Mouse (Mus musculus) mature B cell (primary cell): ENCODE results near the gene Hpcal4.
"Not testable (repeated sequence)": the region's sequence is repeated elsewhere in the genome, so short reads cannot be mapped to it uniquely, and the experiment has no call there.

Experiments used
- in situ Hi-C: fragments of 300-500 bp; cut with MboI; formaldehyde crosslinking; loops from 2 replicates; pipeline ENCODE4 v1.14.3; 2019

Hpcal4 gene

GRCm38 (mm10) chr4:123182328-123183238 lies at the start of gene Hpcal4:
Hpcal4 (plus strand) TSS chr4:123183227.
- in situ Hi-C loops: no loop called here

- in situ Hi-C loops: no loop called here
Observed at GRCm38 (mm10) chr4:123137551-123137950, 45.5 kb upstream of the Hpcal4 start.

DNA sequence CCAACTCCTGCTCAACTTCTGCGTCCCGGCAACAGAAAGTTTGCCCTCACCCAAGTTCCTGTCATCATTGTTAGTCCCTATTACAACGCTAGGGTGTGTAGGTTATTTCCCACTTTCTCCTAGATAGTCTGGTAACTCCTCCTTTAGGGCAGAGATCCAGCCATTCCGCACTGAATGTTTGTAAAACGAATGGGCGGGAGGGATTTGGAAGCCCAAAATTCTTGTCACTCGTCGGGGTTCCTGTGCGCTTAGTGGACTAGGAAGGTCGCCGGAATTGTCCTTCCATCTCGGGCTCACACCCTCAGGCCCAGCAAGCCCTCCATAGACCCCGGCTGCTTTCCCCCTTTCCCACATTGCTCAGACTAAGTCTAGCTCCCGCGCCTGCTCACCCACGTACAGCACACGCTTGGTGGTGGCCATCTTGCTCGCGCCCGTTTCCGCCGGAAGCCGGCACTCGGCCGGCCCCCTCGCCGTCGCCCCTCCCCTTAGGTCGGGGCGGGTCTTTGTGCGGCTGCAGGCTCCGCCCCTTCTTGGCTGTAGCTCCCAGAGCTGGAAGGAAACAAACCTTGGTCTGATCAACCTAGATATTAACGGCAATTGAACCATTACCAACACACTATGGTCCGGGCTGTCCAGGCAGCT lies 43.4 kb upstream of the Hpcal4 start, which contains the start of gene Ppie:
Ppie (minus strand) TSS at position 439 of the 642 bp plus-strand sequence.
- in situ Hi-C loops: no loop called here

GRCm38 (mm10) chr4:123147446-123148150 lies 35.4 kb upstream of the Hpcal4 start:
- in situ Hi-C loops: no loop called here

- in situ Hi-C loops: no loop called here
Observed at GRCm38 (mm10) chr4:123152003-123152402, 31.0 kb upstream of the Hpcal4 start.

DNA sequence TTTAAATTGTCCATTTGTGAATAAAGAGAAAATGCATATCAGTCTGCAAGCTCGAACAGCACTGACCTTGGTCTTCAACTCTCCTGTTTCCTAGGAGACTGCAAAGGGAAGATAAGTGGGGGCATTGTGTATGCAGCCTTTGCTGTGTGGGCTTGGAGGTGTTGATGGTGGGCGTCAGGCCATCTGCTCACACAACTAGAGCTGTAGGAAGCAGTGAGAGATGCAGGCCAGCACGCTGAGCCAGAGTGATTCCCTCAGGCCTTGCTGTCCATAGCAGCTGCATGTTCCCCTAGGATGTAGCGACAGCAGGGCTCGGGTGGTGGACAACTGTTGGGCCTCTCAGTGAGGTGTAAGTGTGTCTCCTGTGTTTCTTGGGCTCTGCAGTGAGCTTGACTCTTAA lies 30.1 kb upstream of the Hpcal4 start:
- in situ Hi-C loops: no loop called here

DNA sequence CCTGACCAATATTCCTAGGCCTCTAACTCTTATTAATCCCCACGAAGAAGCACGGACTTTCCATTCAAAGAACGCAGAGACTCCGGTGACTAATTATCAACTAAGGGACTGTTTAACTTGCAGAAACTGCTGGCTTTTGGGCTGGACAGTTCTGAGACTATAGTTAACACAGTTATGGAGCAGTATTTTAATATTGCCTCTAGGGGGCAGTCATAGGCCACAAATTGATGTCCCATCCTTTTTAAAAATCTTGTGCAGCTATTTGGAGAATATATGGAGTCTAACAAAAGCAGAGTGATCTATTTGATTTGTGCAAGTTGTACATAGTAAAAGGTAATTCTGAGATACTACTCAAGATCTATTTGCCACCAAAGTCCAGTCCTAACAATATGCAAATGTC lies 28.0 kb upstream of the Hpcal4 start:
- in situ Hi-C loops: no loop called here

DNA sequence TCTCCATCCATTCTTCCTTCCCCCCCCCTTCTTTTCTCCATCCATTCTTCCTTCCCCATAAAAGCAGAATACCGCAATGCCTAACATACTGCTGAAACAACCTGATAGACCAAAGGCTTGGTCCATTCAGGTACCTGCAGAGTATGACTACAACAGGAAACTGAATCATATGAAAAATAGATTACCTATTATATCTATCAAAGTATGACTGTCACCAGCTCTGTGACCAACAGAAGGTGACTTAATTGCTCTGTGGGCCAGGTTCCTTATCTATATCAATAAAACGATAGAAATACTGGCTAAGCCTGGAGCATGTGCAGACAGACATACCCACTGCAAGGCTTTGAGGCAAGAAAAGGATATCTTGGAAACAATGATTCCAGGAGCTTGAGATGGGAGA lies 27.6 kb upstream of the Hpcal4 start:
- in situ Hi-C loops: no loop called here

DNA sequence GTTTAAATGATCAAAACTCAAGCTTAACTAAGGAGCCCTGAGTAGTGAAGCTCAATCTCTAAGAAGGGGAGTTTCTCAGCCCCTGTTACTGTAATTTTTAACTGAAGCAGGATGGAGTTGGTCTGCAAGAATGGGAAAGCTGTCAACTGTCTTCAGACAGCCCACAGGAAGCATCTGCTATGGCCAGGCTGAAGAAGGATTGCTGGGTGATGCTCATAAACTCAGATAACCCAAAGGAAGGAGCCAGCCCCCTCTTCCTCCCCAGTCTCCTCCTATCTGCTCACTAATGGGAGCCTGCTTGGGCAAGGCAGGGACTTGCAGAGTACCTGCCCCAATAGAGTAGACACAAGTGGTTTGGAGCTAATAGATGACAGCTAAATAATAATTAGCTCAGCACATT lies 27.2 kb upstream of the Hpcal4 start:
- in situ Hi-C loops: no loop called here

DNA sequence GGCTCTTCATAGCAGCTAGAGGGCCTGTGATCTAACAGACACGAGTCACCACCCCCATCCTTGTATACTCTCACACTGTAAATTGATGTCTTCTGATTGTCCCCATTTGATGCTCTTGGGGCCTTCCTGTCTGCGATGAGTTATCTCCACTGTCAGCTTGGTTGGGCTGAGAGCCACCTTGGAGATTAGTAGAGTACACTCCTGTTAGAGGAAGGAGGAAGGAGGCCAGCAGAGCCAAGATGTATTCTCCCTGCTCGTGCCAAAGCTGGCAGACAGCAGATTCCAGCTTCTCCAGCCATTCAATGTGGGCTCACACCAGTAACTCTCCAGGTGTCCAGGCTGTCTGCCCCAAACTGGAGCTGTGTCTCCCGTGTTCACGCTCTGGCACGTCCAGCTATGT lies 22.5 kb upstream of the Hpcal4 start:
- in situ Hi-C loops: no loop called here

DNA sequence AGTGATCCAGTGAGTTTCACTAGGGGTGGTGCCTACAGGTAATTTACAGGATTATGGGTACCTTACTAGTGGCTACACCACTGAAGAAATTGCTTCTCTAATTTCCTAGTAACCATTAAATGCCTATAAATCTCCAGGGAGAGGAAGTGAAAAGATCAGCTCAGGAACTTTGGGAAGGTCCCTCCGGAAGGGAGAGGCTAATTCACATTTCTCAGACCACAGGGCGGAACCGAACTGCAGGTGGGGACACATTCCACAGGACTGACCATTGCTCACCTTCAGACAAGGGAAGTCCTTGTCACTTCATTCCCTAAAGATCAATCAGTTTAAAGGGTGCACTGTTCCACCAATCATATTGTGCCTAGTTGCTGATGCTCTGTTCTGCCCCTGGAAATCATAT lies 21.8 kb upstream of the Hpcal4 start:
- in situ Hi-C loops: not testable (repeated sequence)

- in situ Hi-C loops: no loop called here
Observed at GRCm38 (mm10) chr4:123162305-123162917, 20.6 kb upstream of the Hpcal4 start.

- in situ Hi-C loops: no loop called here
Observed at GRCm38 (mm10) chr4:123164157-123164556, 18.9 kb upstream of the Hpcal4 start.

- in situ Hi-C loops: no loop called here
Observed at GRCm38 (mm10) chr4:123171811-123172210, 11.2 kb upstream of the Hpcal4 start.

GRCm38 (mm10) chr4:123183239-123184056 lies 421 bp downstream of the Hpcal4 start:
- in situ Hi-C loops: no loop called here

- in situ Hi-C loops: no loop called here
Observed at GRCm38 (mm10) chr4:123184816-123185215, 1.8 kb downstream of the Hpcal4 start.

- in situ Hi-C loops: no loop called here
Observed at GRCm38 (mm10) chr4:123192336-123192735, 9.3 kb downstream of the Hpcal4 start.

DNA sequence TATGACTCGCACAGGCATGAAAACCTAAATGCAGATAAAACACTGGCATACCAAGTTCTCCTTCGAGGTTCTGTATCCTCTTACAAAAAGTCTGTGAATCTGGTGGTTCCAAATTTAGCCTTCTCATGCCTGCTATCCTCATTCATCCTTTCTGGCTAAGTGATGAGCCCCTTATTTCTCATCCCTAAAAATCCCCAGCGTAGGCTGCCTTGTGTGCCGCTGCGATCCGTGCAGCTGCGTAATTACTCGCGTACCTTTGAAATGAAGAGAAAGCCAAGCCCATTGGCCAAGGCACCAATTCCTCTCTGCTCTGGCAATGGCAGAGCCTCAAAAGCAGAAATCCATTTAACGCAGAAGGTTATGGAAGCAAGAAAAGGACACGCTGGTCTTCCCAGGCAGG lies 10.8 kb downstream of the Hpcal4 start:
- in situ Hi-C loops: no loop called here

- in situ Hi-C loops: no loop called here
Observed at GRCm38 (mm10) chr4:123196695-123197094, 13.7 kb downstream of the Hpcal4 start.

DNA sequence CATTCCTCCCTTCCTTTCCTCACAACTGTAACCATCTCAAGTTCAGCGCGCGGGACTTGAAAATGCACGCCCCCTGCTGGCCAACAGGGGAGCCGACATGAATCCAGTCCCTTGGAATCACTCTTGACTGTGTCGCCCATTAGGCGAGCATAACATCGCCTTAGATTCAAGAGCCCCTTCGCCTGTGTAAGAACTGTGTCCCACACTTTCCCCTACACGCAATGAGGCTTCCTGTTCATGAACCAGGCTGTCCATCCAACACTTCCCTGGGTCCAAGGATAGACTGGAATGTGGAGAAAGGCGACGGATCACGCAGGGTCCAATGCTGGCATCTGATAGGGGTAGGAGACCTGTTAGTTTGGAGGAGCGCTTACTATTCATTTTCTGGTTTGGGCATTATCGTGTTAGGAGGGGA lies 17.8 kb downstream of the Hpcal4 start:
- in situ Hi-C loops: no loop called here
